In the genomic region with DNA sequence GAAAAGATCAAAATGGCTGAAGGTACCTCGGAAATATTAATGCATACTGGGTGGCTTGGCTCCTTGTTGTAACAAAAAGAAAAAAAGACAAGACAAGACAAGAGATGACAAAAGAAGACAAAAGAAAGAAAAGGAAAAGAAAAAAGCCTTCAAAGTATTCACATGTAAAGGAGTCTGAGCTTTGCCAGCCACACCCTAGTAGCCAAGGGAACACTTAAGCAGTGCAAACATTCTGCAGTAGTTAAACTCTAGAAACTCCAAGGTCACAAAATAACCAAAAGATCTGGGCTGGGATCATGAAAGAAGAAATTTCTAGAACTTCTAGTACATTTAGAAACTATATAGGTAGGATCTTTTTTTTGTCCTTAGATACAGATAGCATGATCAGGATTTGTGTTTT, we compare ENCODE assay signal across 26 mouse cellular contexts.
"Had no signal": no experiment of that assay in that cellular context is flagged by ENCODE, and none has a peak within 500 bp of the region (broad histone marks: within the 10 kb centered on the region; RNA-seq: fewer than 3 reads in every experiment).

No protein-coding gene starts in this region.

- H3K27me3 ChIP-seq: embryonic facial prominence, embryonic 12.5 days; embryonic facial prominence, embryonic 13.5 days; embryonic facial prominence, embryonic 15.5 days; forebrain, embryonic 12.5 days; forebrain, embryonic 15.5 days had no signal

- H3K4me1 ChIP-seq: embryonic facial prominence, embryonic 10.5 days; embryonic facial prominence, embryonic 12.5 days; embryonic facial prominence, embryonic 13.5 days; embryonic facial prominence, embryonic 15.5 days; forebrain, embryonic 10.5 days; forebrain, embryonic 12.5 days; forebrain, embryonic 15.5 days; heart, embryonic 10.5 days had no signal

- H3K4me3 ChIP-seq: embryonic facial prominence, embryonic 10.5 days; embryonic facial prominence, embryonic 12.5 days; embryonic facial prominence, embryonic 13.5 days; embryonic facial prominence, embryonic 15.5 days; erythroblast, embryonic 14.5 days; forebrain, embryonic 10.5 days; forebrain, embryonic 12.5 days; forebrain, embryonic 15.5 days; gastrocnemius, adult 2 months; heart, adult 2 months; heart, embryonic 10.5 days had no signal

- H3K27ac ChIP-seq: embryonic facial prominence, embryonic 10.5 days; embryonic facial prominence, embryonic 12.5 days; embryonic facial prominence, embryonic 13.5 days; embryonic facial prominence, embryonic 15.5 days; forebrain, embryonic 10.5 days; forebrain, embryonic 12.5 days; forebrain, embryonic 15.5 days; gastrocnemius, adult 2 months; heart, adult 2 months; heart, embryonic 10.5 days had no signal

- H3K36me3 ChIP-seq: embryonic facial prominence, embryonic 10.5 days; embryonic facial prominence, embryonic 12.5 days; embryonic facial prominence, embryonic 13.5 days; embryonic facial prominence, embryonic 15.5 days; forebrain, embryonic 12.5 days; forebrain, embryonic 15.5 days; heart, embryonic 10.5 days had no signal

- H3K9ac ChIP-seq: embryonic facial prominence, embryonic 12.5 days; embryonic facial prominence, embryonic 13.5 days; embryonic facial prominence, embryonic 15.5 days; forebrain, embryonic 12.5 days; forebrain, embryonic 15.5 days; forebrain, postnatal 0 days had no signal

- DNase-seq: cerebellum, adult 9-11 months; cerebellum, postnatal 10 days; cerebellum, postnatal 14 days; cerebellum, postnatal 25 days; cerebellum, postnatal 36 days; embryo, embryonic 11 days; forebrain, postnatal 0 days; gastrocnemius, adult 2 months; gastrocnemius, postnatal 10 days; gastrocnemius, postnatal 25 days; gastrocnemius, postnatal 36 days; heart, adult 11 months; heart, adult 18-20 months; heart, adult 2 months had no signal

- ATAC-seq: forebrain, embryonic 14.5 days; forebrain, embryonic 15.5 days; forebrain, embryonic 16.5 days; forebrain, postnatal 0 days had no signal

- H3K9me3 ChIP-seq: embryonic facial prominence, embryonic 10.5 days; embryonic facial prominence, embryonic 12.5 days; embryonic facial prominence, embryonic 13.5 days; embryonic facial prominence, embryonic 15.5 days; forebrain, embryonic 12.5 days; forebrain, embryonic 15.5 days; heart, embryonic 10.5 days had no signal

- H3K4me2 ChIP-seq: embryonic facial prominence, embryonic 12.5 days; embryonic facial prominence, embryonic 13.5 days; embryonic facial prominence, embryonic 15.5 days; forebrain, embryonic 12.5 days; forebrain, embryonic 15.5 days; heart, embryonic 11.5 days had no signal
